Mouse (Mus musculus): ENCODE data around the gene Cox6a2. TPM values are rescaled to one million over a fixed set of nuclear protein-coding genes. Genes with fewer than 3 reads are reported as not detected.

Gene Cox6a2
- polyA plus RNA-seq, 1 experiment from 2014 or later, result not detected

DNA sequence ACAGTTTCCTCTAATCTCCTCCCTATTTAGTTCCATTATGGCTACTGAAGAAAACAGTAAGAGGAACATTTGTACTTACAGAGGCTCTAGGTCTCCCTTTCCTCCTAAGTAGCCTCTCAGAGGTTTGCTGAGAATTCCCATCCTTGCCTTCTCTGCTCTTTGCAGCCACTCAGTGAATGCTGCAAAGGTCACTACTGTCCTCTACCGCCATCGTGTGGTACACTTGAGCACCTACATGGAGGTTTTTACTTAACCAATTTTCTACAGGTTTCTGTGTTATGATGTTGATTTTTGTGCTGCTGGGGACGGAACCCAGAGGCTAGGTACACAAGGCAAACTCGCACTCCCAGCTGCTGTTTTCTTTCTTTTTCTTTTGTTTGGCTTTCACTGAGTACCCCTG is 2.0 kb upstream of the Cox6a2 start:
- no peaks in the 10 kb centered on the region for H3K4me1 ChIP-seq (ENCODE audit: control insufficient read depth, insufficient read depth, low read length)
- 9% methylated on average over 4 of the region's 4 CpGs for WGBS
- H3K9me3 ChIP-seq (ENCODE audit: control insufficient read depth, low read length), result no peaks in the 10 kb centered on the region
- H3K27me3 ChIP-seq (ENCODE audit: control insufficient read depth, insufficient read depth, low read length), result no peaks in the 10 kb centered on the region
- no peak overlapping the region for H3K4me3 ChIP-seq (ENCODE audit: low read depth, low read length)
- no peak overlapping the region for H3K27ac ChIP-seq (ENCODE audit: low read depth, low read length)
- no peak for ATAC-seq (ENCODE audit: low FRiP score)
- DNase-seq (ENCODE audit: low spot score, missing footprints), result peak; percentile 85
- H3K36me3 ChIP-seq (ENCODE audit: control insufficient read depth, insufficient read depth, low read length), result no peaks in the 10 kb centered on the region
- no peak overlapping the region for H3K9ac ChIP-seq (ENCODE audit: low read length)
- H3K4me2 ChIP-seq, result no peak overlapping the region

DNA sequence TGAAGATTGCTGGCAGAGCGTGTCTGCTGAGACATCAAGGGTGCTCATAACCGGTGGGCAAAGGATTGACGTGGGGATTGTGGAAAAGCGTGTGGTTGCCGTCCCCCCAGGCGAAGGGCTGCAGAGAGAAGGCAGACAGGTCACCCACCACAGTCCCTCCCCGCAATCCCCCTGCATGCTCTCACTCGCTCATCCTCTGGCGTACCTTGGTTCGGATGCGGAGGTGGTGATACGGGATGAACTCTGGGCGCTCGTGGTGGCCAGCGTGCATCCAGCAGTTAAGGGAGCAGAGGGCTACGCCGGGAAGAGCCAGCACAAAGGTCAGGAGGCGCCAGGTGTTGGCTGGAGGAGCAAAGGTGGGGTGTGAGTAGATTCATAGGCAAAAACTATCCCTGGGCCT is 492 bp downstream of the Cox6a2 start:
- H3K9me3 ChIP-seq (ENCODE audit: control insufficient read depth, low read length), result no peaks in the 10 kb centered on the region
- no peaks in the 10 kb centered on the region for H3K36me3 ChIP-seq (ENCODE audit: control insufficient read depth, insufficient read depth, low read length)
- DNase-seq (ENCODE audit: low spot score, missing footprints) (no peak), ATAC-seq (ENCODE audit: low FRiP score) (no peak)
- no peaks in the 10 kb centered on the region for H3K27me3 ChIP-seq (ENCODE audit: control insufficient read depth, insufficient read depth, low read length)
- no peak overlapping the region for H3K27ac ChIP-seq (ENCODE audit: low read depth, low read length)
- no peak overlapping the region for H3K4me3 ChIP-seq (ENCODE audit: low read depth, low read length)
- 88% methylated on average over 18 of the region's 18 CpGs for WGBS
- H3K9ac ChIP-seq (ENCODE audit: low read length), result no peak overlapping the region
- no peaks in the 10 kb centered on the region for H3K4me1 ChIP-seq (ENCODE audit: control insufficient read depth, insufficient read depth, low read length)
- H3K4me2 ChIP-seq, result no peak overlapping the region

DNA sequence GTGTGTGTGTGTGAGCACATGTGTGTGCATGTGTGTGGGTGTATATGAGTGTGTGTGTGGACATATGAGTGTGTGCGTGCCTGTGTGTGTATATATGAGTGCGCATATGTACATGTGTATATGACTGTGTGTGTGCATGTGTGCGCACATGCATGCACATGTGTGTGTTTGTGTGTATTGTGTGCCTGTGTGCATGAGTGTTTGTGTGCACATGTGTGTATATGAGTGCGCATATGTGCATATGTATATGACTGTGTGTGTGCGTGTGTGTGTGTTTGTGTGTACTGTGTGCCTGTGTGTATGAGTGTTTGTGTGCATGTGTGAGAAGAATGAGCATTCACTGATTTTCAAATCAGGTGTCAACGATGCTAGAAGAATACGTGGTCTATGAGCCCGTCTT is 2.0 kb downstream of the Cox6a2 start:
- Histone ChIP-seq H3K36me3 (ENCODE audit: control insufficient read depth, insufficient read depth, low read length) (no peaks in the 10 kb centered on the region), H3K27ac (ENCODE audit: low read depth, low read length) (no peak overlapping the region), H3K9me3 (ENCODE audit: control insufficient read depth, low read length) (no peaks in the 10 kb centered on the region), H3K9ac (ENCODE audit: low read length) (no peak overlapping the region), H3K4me2 (no peak overlapping the region), H3K27me3 (ENCODE audit: control insufficient read depth, insufficient read depth, low read length) (no peaks in the 10 kb centered on the region), H3K4me3 (ENCODE audit: low read depth, low read length) (no peak overlapping the region), H3K4me1 (ENCODE audit: control insufficient read depth, insufficient read depth, low read length) (no peaks in the 10 kb centered on the region)
- DNase-seq (ENCODE audit: low spot score, missing footprints) (no peak), ATAC-seq (ENCODE audit: low FRiP score) (no peak)
- 95% methylated on average over 8 of the region's 8 CpGs for WGBS

DNA sequence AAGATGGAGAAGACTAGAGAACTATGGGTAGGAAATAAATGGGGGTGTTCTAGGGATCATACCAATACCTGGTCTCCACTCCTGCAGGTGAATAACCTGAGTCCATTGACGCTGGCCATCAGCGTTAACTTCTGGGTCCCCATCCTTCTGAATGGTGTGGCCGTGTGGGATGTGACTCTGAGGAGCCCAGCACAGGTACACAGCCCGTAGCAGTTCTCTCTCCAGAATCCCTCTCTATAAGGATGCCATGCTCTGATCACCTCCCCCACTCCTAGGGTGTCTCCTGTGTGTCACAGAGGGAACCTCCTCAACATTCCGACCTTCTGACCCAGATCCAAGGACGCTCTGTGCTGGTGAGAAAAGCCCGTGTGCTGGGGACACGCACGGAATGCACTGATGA is 3.1 kb downstream of the Cox6a2 start:
- no peaks in the 10 kb centered on the region for H3K4me1 ChIP-seq (ENCODE audit: control insufficient read depth, insufficient read depth, low read length)
- no peaks in the 10 kb centered on the region for H3K9me3 ChIP-seq (ENCODE audit: control insufficient read depth, low read length)
- no peak for DNase-seq (ENCODE audit: low spot score, missing footprints)
- H3K9ac ChIP-seq (ENCODE audit: low read length), result no peak overlapping the region
- H3K27ac ChIP-seq (ENCODE audit: low read depth, low read length), result no peak overlapping the region
- WGBS, result 85% methylated on average over 9 of the region's 9 CpGs
- H3K4me2 ChIP-seq, result no peak overlapping the region
- H3K4me3 ChIP-seq (ENCODE audit: low read depth, low read length), result no peak overlapping the region
- no peaks in the 10 kb centered on the region for H3K36me3 ChIP-seq (ENCODE audit: control insufficient read depth, insufficient read depth, low read length)
- H3K27me3 ChIP-seq (ENCODE audit: control insufficient read depth, insufficient read depth, low read length), result no peaks in the 10 kb centered on the region
- ATAC-seq (ENCODE audit: low FRiP score), result no peak

DNA sequence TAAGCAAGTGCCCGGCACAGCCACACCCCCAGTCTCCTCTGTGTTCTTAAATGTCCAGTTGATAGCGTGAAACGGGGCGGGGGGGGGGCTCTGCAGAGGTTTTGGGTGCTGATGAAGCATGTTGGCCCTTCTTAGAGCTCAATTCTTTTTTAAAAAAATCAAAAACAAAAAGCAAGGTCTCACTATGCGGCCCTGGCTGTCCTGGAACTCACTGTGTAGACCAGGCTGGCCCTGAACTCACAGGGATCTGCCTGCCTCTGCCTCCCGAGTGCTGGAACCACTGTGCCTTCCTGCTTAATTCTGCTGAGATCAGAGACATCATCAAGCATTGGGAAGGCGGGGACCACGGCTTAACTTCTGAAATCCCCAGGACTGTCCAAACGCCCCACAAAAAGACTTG is 4.6 kb downstream of the Cox6a2 start:
- H3K9ac ChIP-seq (ENCODE audit: low read length), result no peak overlapping the region
- ATAC-seq (ENCODE audit: low FRiP score) (no peak), DNase-seq (ENCODE audit: low spot score, missing footprints) (no peak)
- no peaks in the 10 kb centered on the region for H3K36me3 ChIP-seq (ENCODE audit: control insufficient read depth, insufficient read depth, low read length)
- no peaks in the 10 kb centered on the region for H3K9me3 ChIP-seq (ENCODE audit: control insufficient read depth, low read length)
- H3K4me1 ChIP-seq (ENCODE audit: control insufficient read depth, insufficient read depth, low read length), result no peaks in the 10 kb centered on the region
- 90% methylated on average over 9 of the region's 9 CpGs for WGBS
- H3K4me3 ChIP-seq (ENCODE audit: low read depth, low read length), result no peak overlapping the region
- no peaks in the 10 kb centered on the region for H3K27me3 ChIP-seq (ENCODE audit: control insufficient read depth, insufficient read depth, low read length)
- no peak overlapping the region for H3K27ac ChIP-seq (ENCODE audit: low read depth, low read length)
- H3K4me2 ChIP-seq, result no peak overlapping the region

DNA sequence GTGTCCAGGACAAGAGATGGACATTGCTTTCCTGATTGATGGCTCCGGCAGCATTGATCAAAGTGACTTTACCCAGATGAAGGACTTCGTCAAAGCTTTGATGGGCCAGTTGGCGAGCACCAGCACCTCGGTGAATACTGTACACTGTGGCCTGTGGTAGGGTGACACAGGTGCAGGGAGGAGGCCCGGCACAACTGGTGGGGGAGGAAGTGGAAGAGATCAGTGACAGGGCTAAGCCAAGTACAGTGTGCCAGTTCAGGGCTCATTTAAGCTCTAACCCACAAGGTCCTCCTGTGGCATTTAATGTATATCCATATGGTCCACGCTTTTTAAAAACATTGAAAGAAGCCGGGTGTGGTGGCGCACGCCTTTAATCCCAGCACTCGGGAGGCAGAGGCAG is 24.5 kb downstream of the Cox6a2 start:
- DNase-seq (ENCODE audit: low spot score, missing footprints) (no peak), ATAC-seq (ENCODE audit: low FRiP score) (no peak)
- Histone ChIP-seq H3K4me2 (no peak overlapping the region), H3K4me1 (ENCODE audit: control insufficient read depth, insufficient read depth, low read length) (no peaks in the 10 kb centered on the region), H3K27ac (ENCODE audit: low read depth, low read length) (no peak overlapping the region), H3K36me3 (ENCODE audit: control insufficient read depth, insufficient read depth, low read length) (no peaks in the 10 kb centered on the region), H3K9ac (ENCODE audit: low read length) (no peak overlapping the region), H3K4me3 (ENCODE audit: low read depth, low read length) (no peak overlapping the region), H3K9me3 (ENCODE audit: control insufficient read depth, low read length) (no peaks in the 10 kb centered on the region), H3K27me3 (ENCODE audit: control insufficient read depth, insufficient read depth, low read length) (no peaks in the 10 kb centered on the region)
- WGBS, result 93% methylated on average over 10 of the region's 10 CpGs

DNA sequence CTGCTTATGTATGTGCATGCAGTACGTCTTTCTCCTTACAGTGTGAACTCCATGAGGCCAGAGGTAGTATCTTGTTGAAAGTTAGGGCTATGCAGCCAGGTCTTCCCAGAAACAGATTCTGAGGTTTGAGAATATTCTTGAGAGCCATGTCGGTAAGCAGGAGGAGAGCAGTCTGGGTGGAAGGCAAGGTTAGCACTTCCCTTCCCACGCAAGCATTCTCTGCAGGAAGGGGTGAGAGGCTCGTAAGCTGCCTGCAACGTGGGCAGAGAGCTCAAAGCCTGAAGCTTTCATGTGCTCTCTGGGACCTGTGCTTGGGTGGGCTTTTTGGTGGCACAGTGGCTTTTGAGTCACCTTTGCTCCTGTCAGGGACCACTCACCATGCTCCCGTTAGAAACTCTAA is 25.6 kb downstream of the Cox6a2 start:
- Histone ChIP-seq H3K4me2 (no peak overlapping the region), H3K27ac (ENCODE audit: low read depth, low read length) (no peak overlapping the region), H3K36me3 (ENCODE audit: control insufficient read depth, insufficient read depth, low read length) (no peaks in the 10 kb centered on the region), H3K9ac (ENCODE audit: low read length) (no peak overlapping the region), H3K4me1 (ENCODE audit: control insufficient read depth, insufficient read depth, low read length) (no peaks in the 10 kb centered on the region), H3K9me3 (ENCODE audit: control insufficient read depth, low read length) (no peaks in the 10 kb centered on the region), H3K4me3 (ENCODE audit: low read depth, low read length) (no peak overlapping the region), H3K27me3 (ENCODE audit: control insufficient read depth, insufficient read depth, low read length) (no peaks in the 10 kb centered on the region)
- no peak for DNase-seq (ENCODE audit: low spot score, missing footprints)
- no peak for ATAC-seq (ENCODE audit: low FRiP score)
- WGBS, result 79% methylated on average over 6 of the region's 6 CpGs

DNA sequence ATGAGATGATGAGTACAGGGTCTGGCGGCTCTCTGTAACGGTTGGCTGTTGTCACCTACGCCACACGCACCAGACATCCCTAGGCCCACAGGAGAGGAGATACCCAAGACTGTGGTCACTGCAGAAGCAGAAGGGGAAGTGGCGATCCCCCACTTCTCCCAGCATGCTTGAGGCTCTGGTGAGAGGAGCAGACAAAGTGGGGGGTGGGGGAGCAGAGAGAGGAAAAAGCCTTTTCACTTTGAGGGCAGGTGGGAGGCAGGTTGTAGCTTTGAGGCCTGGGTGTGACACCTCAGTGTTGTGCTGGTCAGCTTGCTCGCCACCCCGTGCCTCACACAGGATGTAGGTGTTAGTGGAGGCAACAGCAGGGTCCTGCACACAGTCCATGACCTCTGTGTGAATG is 26.1 kb downstream of the Cox6a2 start:
- WGBS, result 83% methylated on average over 7 of the region's 7 CpGs
- no peak overlapping the region for H3K9ac ChIP-seq (ENCODE audit: low read length)
- DNase-seq (ENCODE audit: low spot score, missing footprints), result no peak

DNA sequence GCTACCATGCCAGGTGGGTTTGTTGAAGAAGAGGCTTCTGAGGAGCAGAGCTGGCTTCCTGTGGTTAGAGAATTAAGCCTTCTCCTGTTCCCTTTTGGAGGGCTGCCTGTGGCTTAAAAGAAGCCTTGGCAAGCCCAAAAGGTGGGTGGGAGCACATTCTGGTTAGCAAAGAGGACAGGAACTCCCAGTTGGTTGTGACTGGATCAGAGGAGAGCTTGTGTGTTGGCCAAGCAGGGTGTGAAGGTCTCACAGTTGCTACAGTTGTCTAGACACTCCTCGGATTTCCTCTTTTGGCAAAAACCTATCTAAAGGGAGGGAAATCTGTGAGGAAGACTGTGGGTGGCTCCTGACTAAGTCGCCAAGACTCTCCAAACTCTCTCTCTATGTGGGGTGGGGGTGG is 27.8 kb downstream of the Cox6a2 start:
- no peaks in the 10 kb centered on the region for H3K4me1 ChIP-seq (ENCODE audit: control insufficient read depth, insufficient read depth, low read length)
- H3K9ac ChIP-seq (ENCODE audit: low read length), result no peak overlapping the region
- H3K36me3 ChIP-seq (ENCODE audit: control insufficient read depth, insufficient read depth, low read length), result no peaks in the 10 kb centered on the region
- no peak overlapping the region for H3K4me3 ChIP-seq (ENCODE audit: low read depth, low read length)
- no peak overlapping the region for H3K27ac ChIP-seq (ENCODE audit: low read depth, low read length)
- no peak overlapping the region for H3K4me2 ChIP-seq
- ATAC-seq (ENCODE audit: low FRiP score), result no peak
- DNase-seq (ENCODE audit: low spot score, missing footprints), result no peak
- no peaks in the 10 kb centered on the region for H3K27me3 ChIP-seq (ENCODE audit: control insufficient read depth, insufficient read depth, low read length)
- no peaks in the 10 kb centered on the region for H3K9me3 ChIP-seq (ENCODE audit: control insufficient read depth, low read length)
- WGBS, result 64% methylated on average over 2 of the region's 2 CpGs

More for the DNA sequence above, 26.1 kb downstream of the Cox6a2 start:
- no peak overlapping the region for H3K4me3 ChIP-seq (ENCODE audit: low read depth, low read length)
- H3K27ac ChIP-seq (ENCODE audit: low read depth, low read length), result no peak overlapping the region
- no peak for ATAC-seq (ENCODE audit: low FRiP score)
- H3K4me2 ChIP-seq, result no peak overlapping the region
- H3K9me3 ChIP-seq (ENCODE audit: control insufficient read depth, low read length), result no peaks in the 10 kb centered on the region
- no peaks in the 10 kb centered on the region for H3K4me1 ChIP-seq (ENCODE audit: control insufficient read depth, insufficient read depth, low read length)
- H3K27me3 ChIP-seq (ENCODE audit: control insufficient read depth, insufficient read depth, low read length), result no peaks in the 10 kb centered on the region
- no peaks in the 10 kb centered on the region for H3K36me3 ChIP-seq (ENCODE audit: control insufficient read depth, insufficient read depth, low read length)

DNA sequence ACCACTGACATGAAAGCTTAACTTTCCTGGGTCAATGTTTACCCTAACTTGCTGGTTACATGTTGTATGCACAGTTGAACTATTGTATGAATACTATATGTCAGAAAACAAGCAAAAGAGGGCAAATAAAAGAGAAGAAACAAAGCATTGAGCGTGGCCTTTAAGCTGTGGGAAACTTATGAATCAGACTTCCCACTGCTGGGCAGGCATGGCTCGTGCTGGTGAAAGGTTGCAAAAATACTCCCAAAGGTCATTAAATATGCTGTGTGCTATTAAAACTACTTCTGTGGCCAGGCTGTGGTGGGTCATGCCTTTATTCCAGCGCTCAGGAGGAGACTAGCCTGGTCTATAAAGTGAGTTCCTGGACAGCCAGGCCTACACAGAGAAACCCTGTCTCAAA is 36.2 kb downstream of the Cox6a2 start:
- H3K4me3 ChIP-seq (ENCODE audit: low read depth, low read length), result no peak overlapping the region
- no peaks in the 10 kb centered on the region for H3K27me3 ChIP-seq (ENCODE audit: control insufficient read depth, insufficient read depth, low read length)
- no peak for ATAC-seq (ENCODE audit: low FRiP score)
- H3K9ac ChIP-seq (ENCODE audit: low read length), result no peak overlapping the region
- WGBS, result 81% methylated on average over 3 of the region's 3 CpGs
- DNase-seq (ENCODE audit: low spot score, missing footprints), result no peak
- no peak overlapping the region for H3K27ac ChIP-seq (ENCODE audit: low read depth, low read length)
- no peaks in the 10 kb centered on the region for H3K4me1 ChIP-seq (ENCODE audit: control insufficient read depth, insufficient read depth, low read length)
- H3K4me2 ChIP-seq, result no peak overlapping the region
- H3K36me3 ChIP-seq (ENCODE audit: control insufficient read depth, insufficient read depth, low read length), result no peaks in the 10 kb centered on the region
- H3K9me3 ChIP-seq (ENCODE audit: control insufficient read depth, low read length), result no peaks in the 10 kb centered on the region

Measured in midbrain, embryonic 11.5 days (tissue).